Mouse (Mus musculus): Measurements from ENCODE around the gene Gm13278. TPM values are rescaled to one million over a fixed set of nuclear protein-coding genes. Genes with fewer than 3 reads are reported as not detected.

Gene Gm13278
- total RNA-seq, 2 experiments from 2014 or later = not detected

Other genes with a start within 250 kb of the Gm13278 start
- gene Ifna15, start 233.3 kb upstream of the Gm13278 start, total RNA-seq (2021) = not detected
- not detected for gene Ifna14, start 219.8 kb upstream of the Gm13278 start, total RNA-seq (2021)
- not detected for gene Ifna9, start 199.2 kb upstream of the Gm13278 start, total RNA-seq (2021)
- gene Ifna12, start 188.2 kb upstream of the Gm13278 start, total RNA-seq (2021) = not detected
- not detected for gene C87499, start 157.1 kb upstream of the Gm13278 start, total RNA-seq (2021)
- not detected for gene Ifna13, start 147.1 kb upstream of the Gm13278 start, total RNA-seq (2021)
- gene Ifna16, start 114.6 kb upstream of the Gm13278 start, total RNA-seq (2021) = not detected
- gene Ifna2, start 107.6 kb upstream of the Gm13278 start, total RNA-seq (2021) = not detected
- not detected for gene Ifnab, start 100.2 kb upstream of the Gm13278 start, total RNA-seq (2021)
- under 1 TPM; 0.39 to 0.43 TPM for gene Gm26566, start 69.7 kb upstream of the Gm13278 start, total RNA-seq (2021)
- 10 to 100 TPM; 69.3 to 71.1 TPM for gene Klhl9, start 69.1 kb upstream of the Gm13278 start, total RNA-seq (2021)
- gene Gm13271, start 36.7 kb upstream of the Gm13278 start, total RNA-seq (2021) = not detected
- not detected for gene Gm13283, start 31.4 kb upstream of the Gm13278 start, total RNA-seq (2021)
- gene Gm13290, start 17.7 kb upstream of the Gm13278 start, total RNA-seq (2021) = not detected
- not detected for gene Gm13289, start 14.6 kb upstream of the Gm13278 start, total RNA-seq (2021)
- not detected for gene Gm13272, start 11.7 kb upstream of the Gm13278 start, total RNA-seq (2021)
- not detected for gene Ifnz, start 9.4 kb upstream of the Gm13278 start, total RNA-seq (2021)
- not detected for gene Gm13276, start 5.8 kb upstream of the Gm13278 start, total RNA-seq (2021)
- not detected for gene Gm13277, start 2.9 kb upstream of the Gm13278 start, total RNA-seq (2021)
- not detected for gene Gm13275, start 2.9 kb downstream of the Gm13278 start, total RNA-seq (2021)
- gene Gm13279, start 5.8 kb downstream of the Gm13278 start, total RNA-seq (2021) = not detected
- gene Gm13285, start 8.1 kb downstream of the Gm13278 start, total RNA-seq (2021) = under 1 TPM; 0.19 TPM
- not detected for gene Gm13287, start 11.7 kb downstream of the Gm13278 start, total RNA-seq (2021)
- not detected for gene Gm13288, start 14.0 kb downstream of the Gm13278 start, total RNA-seq (2021)
- not detected for gene Ifna7, start 24.7 kb downstream of the Gm13278 start, total RNA-seq (2021)
- gene Ifna11, start 28.4 kb downstream of the Gm13278 start, total RNA-seq (2021) = not detected
- not detected for gene Ifna6, start 35.9 kb downstream of the Gm13278 start, total RNA-seq (2021)
- gene Ifna5, start 44.0 kb downstream of the Gm13278 start, total RNA-seq (2021) = not detected
- gene Ifna4, start 50.3 kb downstream of the Gm13278 start, total RNA-seq (2021) = not detected
- not detected for gene Ifna1, start 58.5 kb downstream of the Gm13278 start, total RNA-seq (2021)
- not detected for gene Ifne, start 88.7 kb downstream of the Gm13278 start, total RNA-seq (2021)

Measured in heart, postnatal 36 days (tissue).